Mouse (Mus musculus) heart, adult 11 months (tissue): ENCODE data around the gene Slamf6.

Experiments used
- DNase-seq: peaks from one replicate; pipeline ENCODE4 v3.0.0; 2022

The Slamf6 gene

DNA sequence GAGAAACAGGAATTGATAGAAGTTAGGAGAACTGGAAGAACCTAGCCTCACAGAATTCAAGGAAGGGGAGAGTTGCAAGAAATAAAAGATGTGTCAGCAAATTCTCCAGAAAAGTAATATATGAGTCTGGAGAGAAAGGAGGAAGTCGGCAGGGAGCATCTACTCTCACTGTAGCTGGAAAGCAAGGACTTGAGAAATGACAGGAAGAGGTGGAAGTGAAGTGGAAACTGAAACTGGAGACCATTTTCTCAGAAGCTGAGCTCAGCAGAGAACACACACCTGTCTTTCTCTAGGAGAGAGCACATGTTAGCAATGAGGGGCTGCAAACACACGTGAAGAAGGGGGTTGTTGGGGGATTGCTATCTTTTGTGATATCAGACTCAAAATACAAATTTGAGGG, 40.1 kb downstream of the Slamf6 start:
- peak; percentile 83 for DNase-seq

- peak; percentile 75 for DNase-seq
These were observed 43.4 kb downstream of the Slamf6 start for GRCm38 (mm10) chr1:171960726-171961125.

- DNase-seq: peak; percentile 51
These were observed 44.4 kb downstream of the Slamf6 start for GRCm38 (mm10) chr1:171961704-171962103.

DNA sequence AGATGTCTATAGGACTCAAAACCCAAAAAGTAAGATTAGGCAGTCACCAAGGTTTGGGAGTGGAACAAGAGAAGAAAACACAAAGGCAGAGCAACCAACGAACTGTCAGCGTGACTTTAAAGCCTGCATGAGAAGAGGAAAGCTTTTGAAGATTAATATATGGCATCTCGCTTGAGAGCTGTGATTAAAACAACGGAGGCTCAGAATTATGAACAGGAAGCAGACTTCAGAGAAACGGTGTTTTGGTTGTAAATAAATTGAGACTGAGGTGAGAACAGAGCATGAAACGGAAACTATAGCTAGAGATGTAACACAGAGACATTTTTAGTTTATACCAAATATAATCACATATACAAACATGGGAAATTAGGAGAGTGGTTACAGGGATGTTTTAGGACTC, 46.3 kb downstream of the Slamf6 start:
- no peak for DNase-seq

DNA sequence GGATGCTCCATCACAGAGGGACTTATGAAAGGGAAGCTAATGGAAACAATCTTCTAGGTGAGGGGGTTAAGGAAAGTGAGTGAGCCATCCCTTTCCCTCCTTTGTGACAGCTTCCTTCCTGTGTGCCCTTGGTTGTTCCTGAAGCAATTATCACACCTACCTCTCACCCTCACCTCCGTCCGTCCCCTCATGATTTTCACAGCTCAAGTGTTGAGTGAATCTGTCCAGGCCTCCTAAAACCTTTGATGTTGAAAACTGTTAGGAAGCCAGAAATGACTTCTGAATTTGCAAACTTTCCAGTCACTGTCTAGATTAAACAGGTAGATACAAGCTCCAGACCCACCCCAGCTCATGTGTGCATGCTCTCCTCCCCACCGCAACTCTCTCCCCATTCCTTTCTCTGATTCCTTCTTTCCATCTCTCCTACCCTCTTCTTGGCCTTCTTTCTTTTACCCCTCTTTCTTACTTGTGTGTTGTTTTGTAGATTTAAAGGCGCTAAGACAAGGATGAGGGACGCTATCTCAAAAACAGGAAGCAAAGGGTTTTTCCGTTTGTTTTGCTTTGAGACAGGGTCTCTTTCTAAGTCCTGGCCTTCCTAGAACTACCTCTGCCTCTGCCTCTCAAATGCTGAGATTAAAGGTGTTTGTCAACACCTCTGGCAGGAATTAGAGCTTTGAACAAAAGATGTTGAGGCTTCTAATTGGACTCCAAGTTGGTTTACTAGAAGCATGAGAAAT, 48.9 kb downstream of the Slamf6 start:
- peak; percentile 24 for DNase-seq

DNA sequence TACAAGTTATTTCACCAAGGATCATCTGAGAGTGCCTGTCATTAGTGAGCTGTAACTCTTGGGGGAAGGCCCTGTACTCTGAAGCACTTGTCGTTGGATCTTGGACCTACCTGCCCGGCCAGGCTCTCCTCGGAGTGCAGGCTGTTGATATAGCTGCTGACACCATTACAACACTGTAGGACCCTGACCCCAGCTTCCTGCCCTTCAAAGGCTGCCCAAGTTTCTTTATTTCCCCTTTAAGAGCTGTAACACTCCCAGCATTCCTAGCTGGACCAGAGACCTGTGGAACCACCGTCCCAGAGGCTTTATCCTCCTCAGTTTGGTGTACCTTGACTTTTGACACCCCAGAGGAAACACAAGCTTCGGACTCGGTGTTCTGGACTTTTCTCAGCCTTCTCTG, 51.9 kb downstream of the Slamf6 start:
- DNase-seq: peak; percentile 78

GRCm38 (mm10) chr1:171970854-171971586, 53.7 kb downstream of the Slamf6 start:
- DNase-seq: peak; percentile 41

DNA sequence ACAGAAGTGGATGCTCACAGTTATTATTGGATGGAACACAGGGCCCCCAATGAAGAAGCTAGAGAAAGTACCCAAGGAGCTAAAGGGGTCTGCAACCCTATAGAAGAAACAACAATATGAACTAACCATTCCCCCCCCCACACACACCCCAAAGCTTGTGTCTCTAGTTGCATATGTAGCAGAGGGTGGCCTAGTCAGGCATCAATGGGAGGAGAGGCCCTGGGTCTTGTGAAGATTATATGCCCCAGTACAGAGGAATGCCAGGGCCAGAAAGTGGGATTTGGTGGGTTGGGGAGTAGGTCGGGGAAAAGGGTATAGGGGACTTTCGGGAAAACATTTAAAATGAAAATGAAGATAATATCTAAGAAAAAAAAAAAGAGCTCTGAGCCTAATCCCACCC, 57.0 kb downstream of the Slamf6 start:
- peak; percentile 86 for DNase-seq

GRCm38 (mm10) chr1:171975377-171975776, 58.1 kb downstream of the Slamf6 start:
- peak; percentile 55 for DNase-seq

DNA sequence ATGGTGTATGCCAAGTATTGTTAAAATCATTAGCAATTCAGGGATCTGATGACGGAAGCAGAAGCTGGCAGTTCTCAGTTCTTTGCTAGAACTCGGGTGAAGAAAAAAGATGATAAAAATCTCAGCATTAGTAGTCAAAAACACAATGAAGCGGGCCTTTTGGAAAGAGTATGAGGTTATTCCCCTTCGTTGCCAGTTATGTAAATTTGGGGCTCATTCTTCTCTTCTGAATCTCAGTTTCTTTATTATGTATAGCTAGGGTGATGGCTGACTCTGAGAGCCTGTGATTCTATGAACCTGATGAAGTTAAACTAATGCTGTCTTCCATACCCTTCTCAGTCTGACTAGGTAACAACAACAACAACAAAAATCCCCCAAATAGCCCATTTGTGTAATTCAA, 58.5 kb downstream of the Slamf6 start:
- DNase-seq: no peak

DNA sequence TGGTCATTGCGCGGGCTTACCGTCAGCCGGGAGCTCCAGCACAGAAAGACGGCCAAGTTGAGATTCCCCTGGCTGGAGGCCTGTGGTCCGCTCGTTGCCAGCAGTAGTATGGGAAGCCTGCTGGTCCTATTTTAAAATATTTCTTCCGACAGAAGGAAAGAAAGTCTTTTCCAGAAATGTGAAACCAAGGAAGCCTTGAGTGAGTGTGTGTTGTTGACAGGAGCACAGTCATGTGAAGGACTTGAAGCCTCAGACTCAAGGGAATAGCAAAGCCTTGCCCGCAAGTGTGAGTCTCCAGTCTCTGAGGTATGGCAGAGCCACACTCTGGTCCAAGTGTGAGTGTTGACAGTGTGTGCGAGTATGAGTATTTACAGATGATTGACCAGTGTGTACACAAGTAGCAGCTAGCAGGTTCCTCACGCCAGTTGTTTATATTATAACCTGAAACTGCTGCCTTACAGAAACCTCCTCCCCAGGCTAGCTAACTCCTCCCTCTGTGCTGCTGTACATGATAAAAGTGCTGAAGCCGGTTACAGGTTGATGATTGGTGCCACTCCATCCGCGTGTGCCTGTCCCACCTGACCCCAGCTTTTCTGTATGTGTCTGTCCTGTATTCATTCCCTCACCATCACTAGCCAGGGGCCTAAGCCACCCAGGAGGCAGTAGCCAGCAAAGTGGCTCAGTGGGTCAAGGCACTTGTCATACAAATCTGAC, 59.7 kb downstream of the Slamf6 start:
- peak; percentile 77 for DNase-seq

GRCm38 (mm10) chr1:171977891-171978290, 60.6 kb downstream of the Slamf6 start:
- peak; percentile 56 for DNase-seq

GRCm38 (mm10) chr1:171979969-171980730, 62.8 kb downstream of the Slamf6 start:
- DNase-seq: peak; percentile 75

- DNase-seq: peak; percentile 49
These were observed 64.9 kb downstream of the Slamf6 start for GRCm38 (mm10) chr1:171982170-171982569.

DNA sequence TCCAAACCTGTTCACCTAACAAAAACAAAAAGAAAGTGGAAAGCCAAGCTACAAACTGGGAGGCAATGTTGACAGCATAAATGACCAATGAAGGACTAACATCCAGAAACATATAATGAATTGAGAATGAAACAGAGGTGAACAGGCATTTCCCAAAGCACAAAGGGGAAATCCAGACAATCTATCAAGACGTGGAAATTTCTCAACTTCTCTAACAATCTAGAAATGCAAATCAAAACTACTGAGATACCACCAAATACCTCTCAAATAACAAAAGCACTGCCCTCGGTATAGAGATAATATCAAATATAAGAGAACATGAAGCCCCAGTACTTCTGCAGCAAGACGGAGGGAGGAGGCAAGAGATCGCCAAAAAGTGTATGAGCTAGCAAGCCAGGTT, 65.4 kb downstream of the Slamf6 start:
- no peak for DNase-seq

GRCm38 (mm10) chr1:171983372-171984001, 66.2 kb downstream of the Slamf6 start:
- peak; percentile 14 for DNase-seq

DNA sequence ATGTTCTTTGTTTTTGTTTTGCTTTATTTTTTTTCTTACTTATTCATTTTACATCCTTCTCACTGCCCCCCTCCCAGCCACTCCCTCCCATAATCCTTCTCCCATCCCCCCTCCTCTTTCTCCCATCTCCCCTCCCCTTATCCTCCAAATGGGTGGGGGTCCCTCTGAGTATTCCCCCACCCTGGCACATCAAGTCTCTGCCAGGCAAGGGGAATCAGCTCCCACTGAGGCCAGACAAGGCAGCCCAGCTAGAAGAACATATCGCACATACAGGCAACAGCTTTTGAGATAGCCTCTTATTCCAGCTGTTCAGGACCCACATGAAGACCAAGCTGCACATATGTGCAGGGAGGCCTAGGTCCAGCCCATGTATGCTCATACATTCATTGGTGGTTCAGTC, 66.8 kb downstream of the Slamf6 start:
- DNase-seq: peak; percentile 60

GRCm38 (mm10) chr1:171991883-171992282, 74.6 kb downstream of the Slamf6 start:
- no peak for DNase-seq

- DNase-seq: peak; percentile 17
These were observed 75.7 kb downstream of the Slamf6 start for GRCm38 (mm10) chr1:171992901-171993530.

DNA sequence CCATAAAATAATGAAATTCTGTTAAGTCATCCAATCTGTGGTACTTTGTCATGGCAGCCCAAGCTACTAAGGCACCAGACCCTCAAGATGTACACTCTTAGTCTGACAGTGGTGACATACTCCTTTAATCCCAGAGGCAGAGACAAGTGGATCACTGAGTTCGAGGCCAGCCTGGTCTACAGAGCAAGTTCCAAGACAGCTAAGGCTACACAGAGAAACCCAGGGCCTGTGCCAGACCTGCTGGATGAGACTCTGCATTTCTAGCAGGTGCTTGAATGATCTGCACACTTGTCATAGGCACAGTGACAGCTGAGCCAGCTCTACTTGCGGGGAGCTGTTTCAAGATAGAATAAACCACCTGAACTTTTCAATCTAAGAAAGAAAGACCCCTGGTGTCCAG, 77.2 kb downstream of the Slamf6 start:
- DNase-seq: peak; percentile 83

DNA sequence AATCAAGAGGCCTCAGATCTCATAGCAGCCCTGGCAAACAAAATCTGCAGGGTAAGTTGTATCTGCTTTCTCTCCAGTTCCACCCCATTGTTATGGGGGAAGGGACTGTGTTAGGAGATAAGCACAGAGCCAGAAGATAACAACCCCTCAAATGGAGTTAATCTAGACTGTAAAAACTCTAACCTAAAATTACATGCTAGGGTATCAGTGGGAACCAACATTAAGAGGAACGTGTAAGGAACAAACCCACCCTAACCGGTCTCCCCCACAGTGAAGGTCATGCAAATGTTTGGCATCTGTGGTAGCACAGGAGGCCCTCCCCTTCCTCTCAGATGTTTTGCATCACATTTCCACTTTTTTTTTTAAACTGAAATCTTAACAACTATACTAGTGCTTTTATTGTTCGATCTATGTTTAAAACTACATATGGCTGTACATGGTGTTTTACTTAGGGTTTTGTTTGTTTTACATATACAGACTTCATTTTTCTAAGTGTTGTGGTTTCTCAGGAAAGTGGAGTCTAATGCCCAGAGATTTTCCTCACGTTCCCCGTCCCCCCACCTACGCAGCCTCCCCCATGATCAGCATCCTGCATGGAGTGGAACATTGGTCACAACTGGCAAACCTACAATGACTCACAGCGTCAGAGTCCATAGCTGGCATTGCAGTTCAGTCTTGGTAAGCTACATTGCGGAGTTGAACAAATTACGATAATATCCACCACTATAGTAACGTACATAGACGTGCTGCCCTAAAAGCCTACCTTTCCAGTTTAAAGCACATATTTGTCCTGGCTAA, 77.8 kb downstream of the Slamf6 start:
- DNase-seq: peak; percentile 77
